Mouse (Mus musculus): Measurements from ENCODE around the gene Prrt1. TPM values are rescaled to one million over a fixed set of nuclear protein-coding genes. Genes with fewer than 3 reads are reported as not detected.

The Prrt1 gene
- polyA plus RNA-seq, 1 experiment from 2014 or later, result 0.44 TPM

GRCm38 (mm10) chr17:34645256-34645829 lies 16.0 kb downstream of the Prrt1 start:
- Histone ChIP-seq H3K4me2 (replicated peaks; ENCODE audit: low read depth) (peak overlapping the region; percentile 83), H3K27me3 (ENCODE audit: control insufficient read depth, insufficient read depth, low read length) (no peaks in the 10 kb centered on the region), H3K9me3 (ENCODE audit: control insufficient read depth, low read length) (no peaks in the 10 kb centered on the region), H3K36me3 (ENCODE audit: control insufficient read depth, insufficient read depth, low read length) (no peaks in the 10 kb centered on the region; the same call in 1 of the 2 replicates), H3K4me1 (replicated peaks; ENCODE audit: control insufficient read depth, insufficient read depth) (no peaks in the 10 kb centered on the region; the same call in 1 of the 2 replicates), H3K27ac (replicated peaks) (no peak overlapping the region), H3K4me3 (ENCODE audit: low read depth, low read length) (peak overlapping the region; percentile 53), H3K9ac (ENCODE audit: low read length) (peak overlapping the region; percentile 63)
- DNase-seq (ENCODE audit: low spot score) (no peak), ATAC-seq (ENCODE audit: low FRiP score, low TSS enrichment) (no peak)
- TF ChIP-seq CTCF (IDR thresholded peaks at IDR 0.05; ENCODE audit: low read depth) (no peak), EP300 (optimal IDR thresholded peaks at IDR 0.05) (no peak)
- 38% methylated on average over 10 of the region's 10 CpGs for WGBS

- Histone ChIP-seq H3K9me3 (ENCODE audit: control insufficient read depth, low read length) (no peaks in the 10 kb centered on the region), H3K4me3 (ENCODE audit: low read depth, low read length) (no peak overlapping the region), H3K36me3 (ENCODE audit: control insufficient read depth, insufficient read depth, low read length) (peaks cover 5% of the 10 kb centered on the region), H3K9ac (ENCODE audit: low read length) (no peak overlapping the region), H3K27ac (replicated peaks) (no peak overlapping the region; the same call in 1 of the 2 replicates), H3K4me2 (replicated peaks; ENCODE audit: low read depth) (peak overlapping the region; percentile 83; the same call in 1 of the 2 replicates), H3K27me3 (ENCODE audit: control insufficient read depth, insufficient read depth, low read length) (no peaks in the 10 kb centered on the region), H3K4me1 (replicated peaks; ENCODE audit: control insufficient read depth, insufficient read depth) (no peaks in the 10 kb centered on the region; the same call in 1 of the 2 replicates)
- no peak for DNase-seq (ENCODE audit: low spot score)
- ATAC-seq (ENCODE audit: low FRiP score, low TSS enrichment), result no peak
- TF ChIP-seq CTCF (IDR thresholded peaks at IDR 0.05; ENCODE audit: low read depth), result no peak
- TF ChIP-seq EP300 (optimal IDR thresholded peaks at IDR 0.05), result no peak
- WGBS, result 85% methylated on average over 30 of the region's 30 CpGs
Observed at GRCm38 (mm10) chr17:34645831-34646511, 16.6 kb downstream of the Prrt1 start.

GRCm38 (mm10) chr17:34646906-34647787 lies 17.8 kb downstream of the Prrt1 start, which contains the start of gene Atf6b:
Gene Atf6b, plus strand, starts transcription at chr17:34647146.
- H3K4me1 ChIP-seq (replicated peaks; ENCODE audit: control insufficient read depth, insufficient read depth), result no peaks in the 10 kb centered on the region; the same call in 1 of the 2 replicates
- peaks cover 6% of the 10 kb centered on the region for H3K36me3 ChIP-seq (ENCODE audit: control insufficient read depth, insufficient read depth, low read length)
- peak; percentile 96 for DNase-seq (ENCODE audit: low spot score)
- H3K27ac ChIP-seq (replicated peaks), result peak within 1 kb of the TSS; percentile 83
- ATAC-seq (ENCODE audit: low FRiP score, low TSS enrichment), result peak; percentile 96
- H3K9ac ChIP-seq (ENCODE audit: low read length), result peak within 1 kb of the TSS; percentile 87
- WGBS, result under 1% methylated on average over 59 of the region's 66 CpGs
- H3K4me2 ChIP-seq (replicated peaks; ENCODE audit: low read depth), result peak within 1 kb of the TSS; percentile 77
- H3K27me3 ChIP-seq (ENCODE audit: control insufficient read depth, insufficient read depth, low read length), result no peaks in the 10 kb centered on the region
- H3K9me3 ChIP-seq (ENCODE audit: control insufficient read depth, low read length), result no peaks in the 10 kb centered on the region
- TF ChIP-seq CTCF (IDR thresholded peaks at IDR 0.05; ENCODE audit: low read depth) (no peak; the same call in 1 of the 2 replicates), EP300 (optimal IDR thresholded peaks at IDR 0.05) (no peak)
- peak within 1 kb of the TSS; percentile 95 for H3K4me3 ChIP-seq (ENCODE audit: low read depth, low read length)

- no peak overlapping the region for H3K4me3 ChIP-seq (ENCODE audit: low read depth, low read length)
- no peak overlapping the region for H3K9ac ChIP-seq (ENCODE audit: low read length)
- no peak for TF ChIP-seq EP300 (optimal IDR thresholded peaks at IDR 0.05)
- no peak for TF ChIP-seq CTCF (IDR thresholded peaks at IDR 0.05; ENCODE audit: low read depth)
- WGBS, result 78% methylated on average over 16 of the region's 16 CpGs
- no peaks in the 10 kb centered on the region; the same call in 1 of the 2 replicates for H3K4me1 ChIP-seq (replicated peaks; ENCODE audit: control insufficient read depth, insufficient read depth)
- H3K27me3 ChIP-seq (ENCODE audit: control insufficient read depth, insufficient read depth, low read length), result no peaks in the 10 kb centered on the region
- no peak for DNase-seq (ENCODE audit: low spot score)
- peaks cover 8% of the 10 kb centered on the region for H3K36me3 ChIP-seq (ENCODE audit: control insufficient read depth, insufficient read depth, low read length)
- no peak overlapping the region for H3K4me2 ChIP-seq (replicated peaks; ENCODE audit: low read depth)
- no peak overlapping the region for H3K27ac ChIP-seq (replicated peaks)
- H3K9me3 ChIP-seq (ENCODE audit: control insufficient read depth, low read length), result no peaks in the 10 kb centered on the region
- ATAC-seq (ENCODE audit: low FRiP score, low TSS enrichment), result no peak
Observed at GRCm38 (mm10) chr17:34648141-34648890, 19.0 kb downstream of the Prrt1 start.

- Histone ChIP-seq H3K4me2 (replicated peaks; ENCODE audit: low read depth) (no peak overlapping the region), H3K4me3 (ENCODE audit: low read depth, low read length) (no peak overlapping the region), H3K4me1 (replicated peaks; ENCODE audit: control insufficient read depth, insufficient read depth) (no peaks in the 10 kb centered on the region; the same call in 1 of the 2 replicates), H3K27ac (replicated peaks) (no peak overlapping the region), H3K36me3 (ENCODE audit: control insufficient read depth, insufficient read depth, low read length) (peaks cover 12% of the 10 kb centered on the region), H3K9ac (ENCODE audit: low read length) (no peak overlapping the region), H3K27me3 (ENCODE audit: control insufficient read depth, insufficient read depth, low read length) (no peaks in the 10 kb centered on the region), H3K9me3 (ENCODE audit: control insufficient read depth, low read length) (no peaks in the 10 kb centered on the region)
- no peak for ATAC-seq (ENCODE audit: low FRiP score, low TSS enrichment)
- no peak for DNase-seq (ENCODE audit: low spot score)
- TF ChIP-seq CTCF (IDR thresholded peaks at IDR 0.05; ENCODE audit: low read depth), result no peak
- TF ChIP-seq EP300 (optimal IDR thresholded peaks at IDR 0.05), result no peak
- WGBS, result 88% methylated on average over 18 of the region's 18 CpGs
Observed at GRCm38 (mm10) chr17:34649106-34649864, 20.0 kb downstream of the Prrt1 start.

Measured in stomach, postnatal 0 days (tissue).